Mouse (Mus musculus) heart, postnatal 4 days (tissue): ENCODE data around the gene Il21r. TPM values are rescaled to one million over a fixed set of nuclear protein-coding genes. Genes with fewer than 3 reads are reported as not detected.

Source experiments
- DNase-seq: peaks from one replicate; pipeline ENCODE4 v3.0.0; 2021
- total RNA-seq, 2 experiments: library from RNA; stranded (reverse); gene quantifications; 2 replicates each; pipeline ENCODE4 v1.2.3; 2021

The Il21r gene
- total RNA-seq, 2 experiments from 2014 or later, result 0.50 to 0.69 TPM

DNA sequence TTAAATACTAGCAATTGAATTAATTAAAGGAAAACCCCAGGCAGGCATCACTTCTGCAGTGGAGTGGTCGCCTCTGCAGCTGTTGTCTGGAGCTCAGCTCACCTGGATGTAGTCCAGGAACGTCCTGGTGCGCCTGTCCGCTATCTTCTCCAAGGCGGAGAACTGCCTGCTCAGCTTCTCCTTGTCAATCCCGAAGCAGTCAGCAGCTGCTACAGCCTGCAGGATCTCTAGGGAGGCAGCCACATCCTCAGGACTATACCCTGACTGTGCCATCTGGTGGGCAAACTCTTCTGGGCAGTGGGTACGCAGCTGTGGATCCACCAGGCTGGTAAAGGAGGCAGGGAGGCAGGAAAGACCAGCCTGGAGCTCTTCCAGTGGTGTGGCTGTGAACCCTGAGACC, 42.2 kb downstream of the Il21r start:
- DNase-seq, result no peak

GRCm38 (mm10) chr7:125649013-125649412, 45.8 kb downstream of the Il21r start:
- no peak for DNase-seq

DNA sequence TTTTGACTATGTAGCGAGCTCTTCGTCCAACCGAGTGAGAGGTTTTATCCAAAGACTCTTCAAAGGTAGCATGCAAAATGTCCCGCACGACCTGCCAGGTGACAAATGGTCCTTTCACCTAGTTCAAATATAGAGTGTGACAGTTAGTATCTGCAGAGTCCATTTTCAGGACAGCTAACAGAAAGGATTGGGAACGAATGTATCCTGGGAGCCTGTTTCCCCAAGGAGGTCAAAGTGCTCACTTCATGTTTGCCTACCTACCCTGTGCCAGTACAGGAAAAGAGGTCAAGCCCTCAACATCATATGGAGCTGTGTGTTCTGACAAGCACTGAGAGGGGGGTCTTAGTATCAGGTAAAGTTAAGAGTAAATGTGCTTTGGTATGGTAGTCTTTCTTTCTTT, 54.3 kb downstream of the Il21r start:
- no peak for DNase-seq

GRCm38 (mm10) chr7:125663654-125664053, 60.4 kb downstream of the Il21r start:
- no peak for DNase-seq

GRCm38 (mm10) chr7:125670865-125671264, 67.6 kb downstream of the Il21r start:
- no peak for DNase-seq

DNA sequence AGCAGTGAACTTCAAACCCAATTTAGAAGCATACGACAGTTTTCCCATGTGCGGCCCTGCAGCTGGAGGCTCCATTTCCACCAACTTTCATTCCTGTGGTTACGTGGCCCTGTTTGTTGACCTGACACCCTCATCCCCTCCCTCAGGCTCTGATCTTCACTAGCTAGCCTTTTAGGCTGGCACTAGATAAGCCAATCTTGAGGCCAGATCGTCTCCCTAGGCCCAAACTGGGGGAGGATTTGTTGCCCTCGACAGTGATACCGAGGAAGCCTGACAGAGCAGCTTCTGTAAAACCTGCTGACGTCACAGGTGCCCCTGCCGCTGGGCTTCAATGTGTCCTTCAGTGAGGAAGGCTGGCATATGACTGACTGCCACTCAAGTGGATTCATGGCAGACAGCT, 68.2 kb downstream of the Il21r start:
- DNase-seq, result no peak

DNA sequence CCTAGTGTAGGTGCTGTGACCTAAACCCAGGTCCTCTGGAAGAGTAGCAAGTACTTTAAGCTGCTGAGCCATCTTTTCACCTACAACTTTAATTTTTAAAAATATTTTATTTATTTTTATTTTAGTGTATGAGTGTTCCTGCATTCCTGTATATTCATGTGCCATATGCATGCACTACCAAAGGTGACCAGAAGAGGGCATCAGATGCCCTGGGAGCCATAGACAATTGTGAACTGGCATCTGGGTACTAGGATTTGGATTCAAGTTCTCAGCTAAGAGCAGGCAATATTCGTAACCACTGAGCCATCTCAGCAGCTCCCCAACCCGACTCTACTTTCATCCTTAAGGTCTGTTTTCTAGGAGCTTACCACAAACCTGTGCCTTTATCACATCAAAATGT, 71.7 kb downstream of the Il21r start:
- DNase-seq, result peak; percentile 65

DNA sequence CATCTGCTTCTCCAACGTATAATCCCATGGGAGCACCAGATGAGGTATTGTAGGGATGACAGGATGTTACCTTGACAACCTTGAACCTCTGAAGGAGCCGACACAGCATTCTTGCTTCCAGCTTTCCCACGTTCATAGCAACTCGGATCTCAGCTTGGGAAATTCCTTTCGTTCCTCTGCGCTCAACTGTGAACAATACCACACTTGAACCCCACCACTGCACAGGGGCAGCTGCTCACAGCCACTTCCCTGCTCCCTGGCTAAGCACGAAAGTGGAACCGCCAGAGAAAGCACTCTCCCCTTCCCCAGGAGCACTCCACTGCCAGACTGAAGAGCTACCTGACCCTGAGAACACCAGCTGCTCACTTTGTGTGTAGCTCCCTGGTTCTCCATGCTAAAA, 75.5 kb downstream of the Il21r start:
- no peak for DNase-seq

GRCm38 (mm10) chr7:125679936-125680335, 76.7 kb downstream of the Il21r start:
- DNase-seq, result no peak

Other genes with a start within 250 kb of the Il21r start
- gene Kdm8, start 158.8 kb upstream of the Il21r start, total RNA-seq, result 1 to 10 TPM; 4.4 to 5.3 TPM
- 10 to 100 TPM; 43.3 to 46.1 TPM for gene Nsmce1, start 111.8 kb upstream of the Il21r start, total RNA-seq
- 10 to 100 TPM; 22.2 to 23.7 TPM for gene Il4ra, start 51.3 kb upstream of the Il21r start, total RNA-seq
- 10 to 100 TPM; 87.6 to 97.4 TPM for gene Gtf3c1, start 104.4 kb downstream of the Il21r start, total RNA-seq
- gene D430042O09Rik, start 104.5 kb downstream of the Il21r start, total RNA-seq, result 10 to 100 TPM; 19.0 to 20.6 TPM